Mouse (Mus musculus) large intestine, adult 2 months (tissue): ENCODE measurements at regions not wholly inside any gene's neighbourhood (a gene's known extent, or its start where the extent isn't known, plus 50 kb on each side); places are given as distances from the start of the nearest gene placed in this dataset.

Source experiments
- DNase-seq: peaks from one replicate; pipeline ENCODE4 v3.0.0-alpha.2; 2012; ENCODE audit warnings: low read depth, low spot score
- WGBS: fragments of 180-500 bp; shearing (Covaris S2); methylation state at CpG from one replicate; pipeline ENCODE4 v1.1.7; 2018; 5-methylcytosine and 5-hydroxymethylcytosine counted together

DNA sequence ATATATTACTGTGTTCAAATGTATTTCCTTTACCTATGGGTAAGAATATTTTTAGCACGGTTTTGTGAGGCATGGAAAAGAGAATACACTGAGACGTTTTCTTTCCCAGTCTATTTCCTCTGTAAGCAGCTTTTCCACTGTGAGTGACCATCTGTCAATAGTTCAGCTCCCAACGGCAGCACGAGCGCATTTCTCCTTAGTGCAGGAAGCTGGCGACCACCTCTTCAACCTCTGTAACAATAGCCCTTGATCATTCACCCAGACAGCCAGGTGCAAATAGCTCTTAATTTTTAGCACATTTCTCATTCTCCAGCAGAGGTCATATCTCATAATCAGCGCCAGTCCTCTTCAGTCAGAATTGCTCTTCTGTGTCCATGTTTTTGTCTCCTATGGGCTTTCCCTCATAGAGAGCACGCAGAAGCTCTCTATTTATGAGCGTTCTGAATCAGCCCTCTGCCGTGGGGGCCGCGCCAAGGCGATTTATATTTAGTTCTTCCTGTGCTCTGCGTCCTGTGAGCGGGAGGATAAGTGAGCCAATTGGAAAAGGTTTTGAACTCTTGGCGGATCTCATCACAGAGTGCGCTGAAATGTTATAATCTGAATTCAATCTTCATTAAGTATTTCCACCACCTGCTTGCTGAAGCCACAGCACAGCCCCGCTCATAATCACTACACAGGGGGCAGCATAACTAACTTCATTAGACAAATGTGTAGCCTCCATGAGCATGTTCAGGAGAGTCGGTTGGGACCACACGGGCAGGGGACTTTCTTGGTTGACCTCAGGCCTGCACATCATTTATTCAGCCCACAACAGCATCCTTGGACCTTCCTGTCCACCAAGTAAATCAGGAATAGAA is 171.3 kb upstream of the Slc24a2 start:
- 44% methylated on average over 20 of the region's 20 CpGs for WGBS
- DNase-seq: no peak

DNA sequence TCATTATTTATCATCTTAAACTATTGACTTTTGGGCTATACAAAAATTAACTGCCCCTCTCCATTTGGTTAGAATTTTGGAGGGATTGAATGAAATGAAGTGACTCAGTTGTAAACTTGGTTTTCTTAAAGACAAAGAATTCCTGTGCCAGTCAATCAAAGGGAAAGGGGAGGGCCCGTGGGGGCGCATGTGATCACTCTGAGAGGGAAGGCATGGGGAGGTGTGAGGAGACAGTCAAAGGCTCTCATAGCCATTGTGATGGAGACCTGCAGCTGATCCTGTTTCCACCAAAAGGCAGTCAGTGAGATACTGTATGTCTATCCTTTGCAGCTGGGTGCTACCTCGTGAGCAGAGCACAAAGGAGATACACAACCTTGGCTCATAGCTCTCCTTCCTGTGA is 156.6 kb upstream of the Slc24a2 start:
- 97% methylated on average over 3 of the region's 3 CpGs for WGBS
- no peak for DNase-seq

DNA sequence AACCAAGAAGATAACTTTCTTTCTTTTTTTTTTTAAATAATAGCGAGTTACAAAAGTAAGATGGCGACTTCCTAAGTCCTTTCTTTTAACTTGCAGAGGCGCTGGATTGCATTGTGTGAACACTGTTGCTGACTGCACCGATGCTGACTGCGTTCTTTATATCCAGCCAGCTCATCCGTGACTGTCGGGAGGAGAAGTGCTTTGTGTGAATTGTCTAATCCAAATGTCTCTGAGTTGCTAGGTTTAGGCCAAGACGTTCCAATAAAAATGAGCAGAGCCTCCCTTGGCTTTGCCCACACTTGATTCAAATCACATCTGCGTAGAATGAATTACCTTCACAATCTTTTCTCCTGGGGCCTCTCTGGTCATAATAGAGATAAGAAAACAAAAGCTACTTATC is 156.0 kb upstream of the Slc24a2 start:
- no peak for DNase-seq
- WGBS: 90% methylated on average over 9 of the region's 9 CpGs

DNA sequence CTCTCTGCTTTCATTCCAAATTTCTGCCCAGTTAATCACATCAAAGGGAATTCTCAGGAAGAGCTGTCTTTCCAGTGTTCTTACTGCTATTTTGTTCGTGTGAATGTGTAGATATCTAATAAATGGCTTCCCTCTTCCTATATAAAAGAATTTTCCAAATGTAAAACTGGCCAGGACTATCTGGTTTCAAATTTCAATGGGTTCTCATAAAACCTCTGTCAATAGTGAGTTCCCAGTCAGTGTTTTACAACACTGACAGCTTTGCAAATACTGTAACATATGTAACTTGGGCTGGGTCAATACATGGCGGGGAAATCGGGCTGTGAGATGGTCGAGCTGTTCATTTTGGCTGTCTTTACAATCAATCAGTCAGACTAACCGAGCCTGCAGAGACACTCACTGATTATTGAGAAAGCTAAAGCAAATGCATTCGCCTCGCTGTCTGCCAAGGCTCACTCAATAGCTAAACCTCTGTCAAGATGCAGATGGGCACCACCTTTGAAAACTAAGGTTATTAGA is 155.0 kb upstream of the Slc24a2 start:
- DNase-seq: no peak
- WGBS: 24% methylated on average over 7 of the region's 7 CpGs

DNA sequence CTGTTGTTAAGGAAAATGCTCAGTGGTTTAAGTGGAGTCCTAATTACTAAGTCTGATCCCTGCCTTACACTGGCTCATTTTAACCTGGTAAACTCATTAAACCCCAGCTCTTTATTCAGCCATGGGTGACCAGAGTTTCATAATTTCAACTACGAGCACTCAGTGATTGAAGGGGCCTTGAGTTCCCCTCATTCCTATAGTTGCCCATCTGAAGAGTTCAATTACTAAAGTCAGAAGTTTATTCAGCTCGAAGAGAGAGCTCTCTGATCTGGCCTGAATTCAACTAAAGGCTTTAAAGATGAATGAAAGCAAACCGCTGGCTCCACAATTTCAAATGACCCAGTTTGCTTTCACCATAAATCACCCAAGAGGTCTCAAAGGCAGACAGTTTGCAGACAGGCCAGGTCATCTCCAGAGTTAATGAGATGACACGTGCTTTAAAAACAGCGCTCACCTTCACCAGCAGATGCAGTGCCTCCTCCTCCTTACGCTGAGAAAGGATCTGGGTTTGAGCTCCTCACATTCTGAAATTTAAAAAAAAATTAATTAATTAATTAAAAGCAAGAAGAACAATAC is 154.3 kb upstream of the Slc24a2 start:
- 39% methylated on average over 6 of the region's 6 CpGs for WGBS
- no peak for DNase-seq

DNA sequence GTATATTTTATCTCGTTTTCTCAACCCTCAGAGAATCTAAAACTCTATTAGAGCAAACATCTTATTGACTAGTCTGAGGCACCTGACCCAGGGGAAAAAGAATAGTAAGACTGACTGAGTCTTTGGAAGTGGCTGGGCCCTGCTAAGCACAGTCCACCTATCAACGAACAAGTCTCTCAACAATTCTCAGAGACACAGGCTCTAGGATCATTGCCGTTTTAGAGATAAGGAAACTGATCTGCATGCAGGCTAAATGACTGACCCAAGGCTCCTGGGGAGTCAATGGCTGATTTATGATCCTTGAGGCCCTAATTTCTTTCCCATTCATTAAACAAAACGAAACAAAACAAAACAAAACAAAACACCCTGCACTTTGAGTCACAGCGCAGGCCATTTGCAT is 150.4 kb upstream of the Slc24a2 start:
- no peak for DNase-seq
- 67% methylated on average over 5 of the region's 5 CpGs for WGBS

DNA sequence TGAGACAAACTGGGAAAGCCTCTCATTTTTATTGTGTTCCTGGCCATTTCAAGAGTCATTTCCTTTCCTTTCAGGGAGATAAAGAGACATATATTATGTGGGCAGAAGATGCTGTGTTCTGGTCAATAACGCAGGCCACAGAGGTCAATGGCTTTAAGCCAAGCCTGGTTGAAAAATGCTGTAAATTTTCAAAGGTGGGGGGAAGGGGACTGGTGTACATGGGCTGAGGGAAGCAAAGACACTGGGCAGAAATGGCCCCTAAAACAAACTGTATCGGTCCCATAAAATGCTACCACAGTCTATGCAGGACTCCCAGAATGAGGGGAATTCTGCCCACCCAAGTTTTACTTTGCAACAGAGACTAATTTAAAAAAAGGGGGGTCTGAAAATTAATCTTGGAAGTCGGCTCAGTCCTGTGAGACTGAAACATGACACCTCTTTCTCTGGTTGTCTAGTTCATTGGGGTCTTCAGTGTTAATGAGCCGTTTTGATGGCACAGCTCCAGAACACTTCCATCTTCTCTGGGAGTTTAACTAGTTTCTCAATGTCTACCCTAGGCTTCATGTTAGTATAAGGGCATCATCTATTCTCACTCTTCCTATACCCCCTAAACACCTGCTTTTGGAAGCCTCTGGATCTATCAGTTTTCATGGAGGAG is 149.4 kb upstream of the Slc24a2 start:
- no peak for DNase-seq
- WGBS: 68% methylated on average over 4 of the region's 4 CpGs

DNA sequence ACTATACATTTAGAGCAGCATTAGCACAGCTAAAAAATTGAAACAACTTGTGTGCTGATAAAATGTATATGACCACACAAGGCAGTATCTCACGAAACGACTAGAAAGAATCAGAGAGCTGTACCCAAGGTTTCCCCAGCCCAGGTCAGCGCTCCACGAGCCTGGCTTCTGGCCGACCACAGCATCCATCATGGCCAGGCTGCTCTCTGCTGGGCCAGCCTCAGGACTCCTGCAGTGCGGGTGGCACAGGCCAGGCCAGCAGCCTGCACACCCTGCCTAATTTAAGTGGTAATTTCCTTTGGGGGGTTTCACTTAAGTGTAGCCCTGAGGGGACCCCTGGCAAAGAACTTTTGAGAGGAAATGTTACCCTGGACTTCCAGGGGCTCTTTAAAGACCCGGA is 141.7 kb upstream of the Slc24a2 start:
- DNase-seq: no peak
- 85% methylated on average over 7 of the region's 7 CpGs for WGBS

DNA sequence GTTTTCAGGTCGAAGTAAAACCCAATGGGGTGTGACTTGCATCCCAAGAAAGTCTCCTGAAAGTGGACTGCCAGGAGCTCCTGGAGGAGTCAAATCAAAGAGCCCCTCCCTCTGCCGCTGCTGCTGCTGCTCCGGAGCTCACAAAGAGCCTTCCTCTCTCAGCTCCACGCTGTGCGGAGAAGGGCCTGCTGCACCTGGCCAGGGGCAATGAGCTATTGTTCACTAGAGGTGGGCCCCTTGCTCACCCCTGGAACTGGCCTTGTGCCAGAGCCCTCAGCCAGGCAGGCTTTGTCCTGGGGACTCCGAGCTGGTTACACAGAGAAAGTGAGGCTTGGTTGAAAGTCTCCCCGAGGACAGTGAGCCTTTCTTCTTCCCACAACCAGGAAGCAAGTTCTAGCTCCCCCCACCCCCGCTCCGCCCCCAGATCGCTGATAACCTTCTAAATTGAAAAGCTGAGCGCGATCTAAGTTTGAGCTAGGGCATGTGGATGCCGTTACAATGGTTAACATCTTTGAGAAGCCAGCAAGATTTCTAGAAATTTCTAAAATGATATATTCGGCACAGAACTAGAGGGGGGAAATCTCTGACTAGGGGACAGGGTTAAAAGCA is 139.5 kb upstream of the Slc24a2 start:
- no peak for DNase-seq
- WGBS: 34% methylated on average over 14 of the region's 14 CpGs

DNA sequence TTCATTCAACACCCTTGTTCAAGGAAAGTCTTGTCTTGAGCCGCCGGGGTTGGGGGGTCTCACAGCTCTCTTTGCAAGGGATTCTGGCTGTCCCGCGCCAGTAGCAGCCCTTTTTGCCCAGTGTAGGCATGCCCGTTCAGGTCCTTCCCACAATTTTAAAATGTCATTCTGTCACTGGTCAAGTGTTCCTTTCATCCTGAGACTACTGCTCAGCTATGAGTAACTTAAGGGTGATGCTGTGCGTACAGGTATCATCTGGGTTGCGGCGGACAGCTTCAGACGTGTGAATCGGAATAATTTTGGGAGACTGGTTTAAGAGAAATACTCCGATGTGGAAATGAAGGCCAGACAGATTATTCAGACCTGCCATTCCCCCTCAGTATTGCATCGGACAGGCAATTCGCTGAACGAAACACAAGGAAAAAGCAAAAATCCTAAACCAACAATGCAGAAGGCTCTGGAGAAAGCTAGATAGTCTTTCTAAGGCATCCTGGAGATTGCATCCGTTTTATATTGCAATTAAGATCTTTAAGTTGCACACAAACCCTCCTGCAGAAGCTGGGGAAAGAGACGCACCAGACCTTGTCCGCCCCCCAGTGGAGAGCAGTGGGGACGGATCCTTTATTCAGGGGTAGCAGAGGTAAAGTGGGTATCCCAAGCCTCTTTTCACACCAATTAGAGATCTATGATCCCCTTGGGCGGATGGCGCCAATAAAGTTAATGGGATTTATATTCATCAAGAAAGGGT is 138.3 kb upstream of the Slc24a2 start:
- DNase-seq: no peak
- WGBS: 12% methylated on average over 20 of the region's 20 CpGs

DNA sequence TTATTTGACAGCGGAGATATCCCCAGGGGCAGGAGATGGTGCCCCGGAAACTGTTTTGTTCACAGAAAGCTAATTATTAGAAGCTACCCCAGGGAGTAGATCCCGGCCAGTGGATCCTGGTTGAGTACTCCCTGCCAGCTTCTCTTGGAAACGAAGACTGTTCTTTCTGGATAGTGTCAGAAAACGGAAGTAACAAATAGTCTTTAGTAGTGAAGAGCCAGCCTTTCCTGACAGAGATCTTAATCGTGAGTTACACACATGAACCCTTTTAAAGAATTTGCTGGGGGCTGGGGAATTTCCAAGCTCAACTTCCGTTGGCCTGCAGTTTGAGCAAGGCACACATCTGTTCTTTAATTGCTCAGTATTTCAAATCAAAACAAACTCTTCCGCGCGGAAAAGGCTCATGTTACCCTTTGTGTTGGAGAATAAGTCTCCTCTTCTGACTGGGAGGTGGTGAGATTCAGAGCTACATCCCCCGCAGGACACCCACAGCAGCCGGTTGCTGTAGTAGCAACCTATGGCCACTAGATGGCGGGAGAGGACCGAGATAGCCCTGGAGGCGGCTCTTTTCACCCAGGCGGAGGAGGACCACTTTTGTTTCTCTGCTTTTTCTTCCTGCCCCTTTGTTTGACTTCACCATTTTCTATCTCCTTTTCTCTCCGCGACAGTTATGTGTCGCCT is 137.6 kb upstream of the Slc24a2 start:
- WGBS: 12% methylated on average over 19 of the region's 19 CpGs

DNA sequence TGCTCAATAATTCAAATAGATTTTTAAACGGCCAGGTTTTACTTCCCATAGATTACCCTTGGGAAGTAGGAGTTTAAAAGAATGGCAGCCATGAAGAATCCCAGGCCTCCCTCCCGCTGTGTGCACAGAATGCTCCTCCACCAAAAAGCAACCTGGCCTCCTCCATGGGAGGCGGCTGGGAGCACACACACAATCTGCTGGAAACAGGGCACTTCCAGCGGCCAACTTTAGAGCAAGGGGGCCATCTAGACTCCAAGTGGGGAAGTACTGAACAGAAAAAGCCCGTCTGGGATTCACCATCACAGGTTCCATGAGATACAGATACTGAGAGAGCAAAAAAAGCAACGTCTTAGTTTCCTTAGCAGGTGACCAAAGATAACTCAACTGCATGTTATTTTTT is 131.9 kb upstream of the Slc24a2 start:
- 32% methylated on average over 6 of the region's 6 CpGs for WGBS
- DNase-seq: no peak

More for the DNA sequence above, 137.6 kb upstream of the Slc24a2 start:
- peak; percentile 31 for DNase-seq

DNA sequence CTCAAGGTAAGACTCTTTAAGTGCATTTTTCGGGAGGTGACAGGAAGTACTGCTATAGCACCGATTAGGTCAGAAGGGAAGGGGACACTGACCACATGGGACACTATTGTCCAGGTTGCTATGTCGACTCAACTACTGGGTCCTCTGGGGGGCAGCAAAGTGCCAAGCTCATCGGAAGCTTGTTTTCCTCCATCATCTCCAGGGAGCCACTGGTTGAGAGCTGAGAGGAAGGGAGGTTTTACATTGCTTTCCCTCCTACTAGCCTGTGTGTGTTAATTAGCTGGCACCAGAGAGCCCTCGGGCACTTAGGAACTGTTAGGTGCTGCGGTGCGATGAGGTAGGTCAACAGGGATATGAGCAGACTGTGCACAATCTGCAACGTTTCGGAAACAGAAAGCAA is 129.2 kb upstream of the Slc24a2 start:
- no peak for DNase-seq
- 41% methylated on average over 9 of the region's 9 CpGs for WGBS

DNA sequence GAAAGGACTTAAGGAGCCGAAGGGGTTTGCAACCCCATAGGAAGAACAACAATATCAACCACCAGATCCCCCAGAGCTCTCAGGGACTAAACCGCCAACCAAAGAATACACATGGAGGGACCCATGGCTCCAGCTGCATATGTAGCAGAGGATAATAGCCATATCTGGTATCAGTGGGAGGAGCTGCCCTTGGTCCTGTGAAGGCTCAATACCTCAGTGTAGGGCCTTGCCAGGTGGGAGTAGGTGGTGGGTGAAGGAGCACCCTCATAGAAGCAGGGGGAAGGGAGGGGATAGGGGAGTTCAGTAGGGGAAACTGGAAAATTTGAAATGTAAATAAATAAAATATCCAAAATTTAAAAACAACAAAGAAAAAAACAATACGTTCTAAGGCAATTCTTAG is 128.7 kb upstream of the Slc24a2 start:
- no peak for DNase-seq
- 89% methylated on average over 3 of the region's 3 CpGs for WGBS

DNA sequence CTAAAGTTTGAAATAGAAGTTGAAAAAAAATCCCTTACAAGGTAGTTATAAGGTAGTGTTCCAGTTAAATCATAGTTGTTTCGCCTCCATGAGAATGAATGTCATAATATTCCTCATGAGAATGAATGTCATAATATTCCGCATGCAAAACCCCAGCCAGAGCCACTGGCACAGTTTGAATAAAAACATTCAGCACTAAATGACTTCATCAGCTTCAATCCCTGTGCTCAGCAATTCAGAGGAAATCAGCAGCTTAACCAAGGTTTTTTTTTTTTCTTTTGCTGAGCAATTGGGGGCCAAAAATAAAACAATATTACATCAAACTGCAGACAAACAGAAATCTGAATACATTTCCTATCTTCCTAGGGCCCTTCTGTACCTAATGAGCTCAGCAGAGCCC is 102.7 kb upstream of the Slc24a2 start:
- 72% methylated on average over 2 of the region's 2 CpGs for WGBS
- DNase-seq: no peak

DNA sequence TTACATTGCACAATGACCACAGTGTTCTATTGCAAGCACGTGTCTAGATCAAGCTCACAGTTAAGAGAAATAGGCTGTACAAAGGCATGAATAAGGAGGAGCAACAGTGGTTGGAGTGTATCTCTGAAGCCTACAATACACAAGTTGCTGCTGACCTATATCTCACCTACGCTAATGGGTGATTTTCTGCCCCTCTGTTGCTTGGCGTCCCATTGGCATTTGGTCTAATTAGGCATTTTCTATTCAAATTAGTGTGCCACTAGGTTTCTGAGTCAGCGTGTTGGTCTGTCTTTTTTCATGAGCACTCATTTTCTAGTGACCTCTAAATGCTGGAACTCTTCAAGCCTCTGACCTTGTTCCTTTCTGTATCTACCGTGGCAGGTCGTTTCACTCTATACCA is 98.9 kb upstream of the Slc24a2 start:
- WGBS: 79% methylated on average over 6 of the region's 6 CpGs
- no peak for DNase-seq

DNA sequence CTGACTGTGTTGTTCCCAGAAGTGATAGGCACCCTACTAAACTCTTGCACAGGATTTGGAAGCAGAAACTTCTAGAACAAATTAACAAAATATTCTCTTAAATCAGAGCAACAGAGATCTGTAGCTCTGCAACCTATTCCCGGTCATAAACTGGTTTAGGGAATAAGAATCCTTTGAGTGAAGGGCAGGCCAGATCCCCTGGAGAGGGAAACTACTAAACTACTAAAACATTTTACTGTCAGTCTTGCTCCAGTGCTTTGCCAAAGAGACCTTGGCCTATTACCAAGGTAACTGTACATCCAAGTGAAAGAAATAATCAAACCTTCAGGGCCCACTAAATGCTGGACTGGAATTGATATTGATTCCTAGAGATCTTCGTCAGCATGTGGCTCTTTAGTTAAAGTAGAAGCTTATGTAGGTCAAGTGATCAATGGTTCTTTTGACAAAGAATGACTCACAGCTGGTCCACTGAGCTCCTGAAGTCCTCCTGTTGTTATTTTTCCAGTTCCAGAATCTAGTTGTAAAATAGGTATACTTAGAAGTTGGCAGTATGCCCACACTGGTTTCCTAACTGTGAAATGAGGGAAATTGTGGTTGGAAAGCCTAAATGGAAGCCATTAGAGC is 91.6 kb upstream of the Slc24a2 start:
- DNase-seq: no peak
- 40% methylated on average over 2 of the region's 2 CpGs for WGBS

DNA sequence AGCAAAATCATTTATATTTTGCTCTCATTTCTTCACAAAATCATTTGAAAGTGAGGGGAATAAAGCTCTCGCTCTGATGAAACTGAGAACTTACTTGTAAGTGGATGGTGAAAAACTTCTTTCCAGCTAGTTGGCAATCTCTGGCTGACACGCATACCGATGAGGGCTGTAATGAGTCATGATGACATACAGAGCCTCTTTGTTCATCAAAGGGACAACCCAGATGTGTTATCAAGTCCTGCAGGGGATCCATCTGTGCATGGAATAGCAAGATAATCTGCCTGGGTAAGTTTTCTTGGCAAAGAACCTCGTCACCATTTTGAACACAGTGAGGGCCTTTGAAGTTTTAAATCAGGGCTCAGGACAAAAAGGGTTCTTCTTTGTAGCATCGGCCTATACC is 67.9 kb upstream of the Slc24a2 start:
- DNase-seq: no peak
- 75% methylated on average over 5 of the region's 5 CpGs for WGBS

DNA sequence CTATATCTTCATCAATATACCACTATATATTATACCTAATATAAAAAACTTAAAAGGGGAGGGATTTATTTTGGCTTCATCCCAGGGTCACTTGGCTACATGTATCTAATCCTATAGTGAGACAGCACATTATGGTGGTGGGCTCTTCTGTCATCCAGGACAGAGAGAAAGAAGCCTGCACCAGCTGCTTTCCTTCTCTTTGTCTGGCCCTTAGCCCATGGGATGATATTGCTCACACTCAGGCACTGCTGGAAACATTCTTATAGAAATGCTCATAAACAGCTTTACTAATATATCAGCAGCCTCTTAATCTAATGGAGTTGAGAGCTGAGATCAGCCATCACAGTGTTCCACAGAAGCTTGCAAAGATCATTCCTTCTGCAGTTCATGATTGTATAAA is 64.3 kb upstream of the Slc24a2 start:
- no peak for DNase-seq
